In genomic region chr1:176874155-176874554, GRCm38 (mm10) we compare ENCODE assay signal across 19 mouse cellular contexts.
"Had no signal": no experiment of that assay in that cellular context is flagged by ENCODE, and none has a peak within 500 bp of the region (broad histone marks: within the 10 kb centered on the region; RNA-seq: fewer than 3 reads in every experiment).

No protein-coding gene starts in this region.

- H3K4me1 ChIP-seq: liver, embryonic 15.5 days; lung, embryonic 15.5 days; neural tube, embryonic 13.5 days; neural tube, embryonic 15.5 days had no signal

- DNase-seq: liver; liver, embryonic 13.5 days; lung, adult 2 months; lung, postnatal 4 days; retina, postnatal 1 day; right cerebral cortex, adult 18-20 months; right cerebral cortex, postnatal 25 days; right cerebral cortex, postnatal 4 days; spleen, adult 18-20 months; thymus, adult 2 months; thymus, postnatal 25 days; thymus, postnatal 4 days had no signal

- H3K36me3 ChIP-seq: liver, embryonic 15.5 days; lung, embryonic 15.5 days; neural tube, embryonic 15.5 days had no signal

- H3K9me3 ChIP-seq: liver, embryonic 13.5 days; liver, embryonic 15.5 days; lung, embryonic 15.5 days; midbrain, embryonic 12.5 days; neural tube, embryonic 13.5 days; neural tube, embryonic 15.5 days had no signal

- ATAC-seq: lung, postnatal 0 days had no signal

- H3K9ac ChIP-seq: liver, embryonic 13.5 days; liver, embryonic 15.5 days; lung, embryonic 15.5 days; midbrain, embryonic 12.5 days; neural tube, embryonic 13.5 days; neural tube, embryonic 15.5 days had no signal

- H3K27ac ChIP-seq: liver, embryonic 13.5 days; liver, embryonic 15.5 days; lung, embryonic 15.5 days; midbrain, embryonic 12.5 days; neural tube, embryonic 13.5 days; neural tube, embryonic 15.5 days had no signal

- H3K4me3 ChIP-seq: liver, embryonic 13.5 days; liver, embryonic 15.5 days; lung, embryonic 15.5 days; midbrain, embryonic 12.5 days; myocyte; neural tube, embryonic 13.5 days; neural tube, embryonic 15.5 days had no signal

- H3K27me3 ChIP-seq: liver, embryonic 13.5 days; liver, embryonic 15.5 days; lung, embryonic 15.5 days; midbrain, embryonic 12.5 days; neural tube, embryonic 13.5 days; neural tube, embryonic 15.5 days had no signal

- H3K4me2 ChIP-seq: liver, embryonic 13.5 days; liver, embryonic 15.5 days; lung, embryonic 15.5 days; midbrain, embryonic 12.5 days; neural tube, embryonic 13.5 days; neural tube, embryonic 15.5 days had no signal
